Mouse (Mus musculus): ENCODE data around the gene Lclat1.

GRCm38 (mm10) chr17:73138217-73138616 lies 30.4 kb downstream of the Lclat1 start:
- TF ChIP-seq GATA1 (IDR thresholded peaks at IDR 0.05; ENCODE audit: low read length) (no peak), TAL1 (IDR thresholded peaks at IDR 0.05; ENCODE audit: low read length) (no peak)
